Mouse (Mus musculus): ENCODE data around the gene Nfe2l2. TPM values are rescaled to one million over a fixed set of nuclear protein-coding genes. Genes with fewer than 3 reads are reported as not detected.

The Nfe2l2 gene
- total and polyA plus RNA-seq, 2 experiments from 2014 or later: 47.1 to 50.1 TPM

DNA sequence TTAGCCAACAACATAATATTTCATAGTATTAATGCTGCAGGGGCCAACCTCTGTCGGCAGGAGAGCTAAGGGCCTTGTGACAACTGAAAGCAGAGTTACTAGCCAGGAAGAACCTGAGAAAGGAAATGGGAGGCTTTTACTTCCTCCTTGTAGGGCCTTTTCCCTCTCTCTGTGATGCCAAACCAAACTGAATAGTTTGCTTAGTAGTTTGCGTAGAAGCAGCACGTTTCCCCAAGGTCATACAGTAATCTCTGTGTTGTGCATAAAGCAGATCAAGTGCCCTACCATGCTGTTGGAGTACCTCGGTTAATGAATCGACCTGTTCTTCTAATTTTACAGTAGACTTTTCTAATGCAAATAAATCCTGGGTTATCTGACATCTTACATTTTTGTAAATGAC lies 2.0 kb upstream of the Nfe2l2 start:
- 45% methylated on average over 5 of the region's 5 CpGs for WGBS
- no peaks in the 10 kb centered on the region; the same call in 1 of the 2 replicates for H3K36me3 ChIP-seq (replicated peaks; ENCODE audit: control insufficient read depth, insufficient read depth, low read length)
- peaks cover 28% of the 10 kb centered on the region for H3K4me1 ChIP-seq (ENCODE audit: control insufficient read depth, insufficient read depth)
- no peak overlapping the region for H3K4me3 ChIP-seq (ENCODE audit: low read depth, low read length)
- 0 out of 2 replicates have a peak, but pooled peaks cover 4% of the 10 kb centered on the region for H3K9me3 ChIP-seq (replicated peaks; ENCODE audit: control insufficient read depth, low read length)
- H3K9ac ChIP-seq (replicated peaks; ENCODE audit: low read depth, low read length): no peak overlapping the region
- no peak for ATAC-seq (ENCODE audit: insufficient read depth, low read depth)
- H3K27me3 ChIP-seq (ENCODE audit: control insufficient read depth, insufficient read depth, low read length): no peaks in the 10 kb centered on the region
- no peak overlapping the region for H3K4me2 ChIP-seq (ENCODE audit: low read depth, low read length)
- DNase-seq (ENCODE audit: low spot score): no peak
- TF ChIP-seq EP300 (IDR thresholded peaks at IDR 0.05; ENCODE audit: low read depth) (no peak), CTCF (IDR thresholded peaks at IDR 0.05; ENCODE audit: low read depth) (no peak)
- peak overlapping the region; percentile 54 for H3K27ac ChIP-seq (ENCODE audit: low read depth)

DNA sequence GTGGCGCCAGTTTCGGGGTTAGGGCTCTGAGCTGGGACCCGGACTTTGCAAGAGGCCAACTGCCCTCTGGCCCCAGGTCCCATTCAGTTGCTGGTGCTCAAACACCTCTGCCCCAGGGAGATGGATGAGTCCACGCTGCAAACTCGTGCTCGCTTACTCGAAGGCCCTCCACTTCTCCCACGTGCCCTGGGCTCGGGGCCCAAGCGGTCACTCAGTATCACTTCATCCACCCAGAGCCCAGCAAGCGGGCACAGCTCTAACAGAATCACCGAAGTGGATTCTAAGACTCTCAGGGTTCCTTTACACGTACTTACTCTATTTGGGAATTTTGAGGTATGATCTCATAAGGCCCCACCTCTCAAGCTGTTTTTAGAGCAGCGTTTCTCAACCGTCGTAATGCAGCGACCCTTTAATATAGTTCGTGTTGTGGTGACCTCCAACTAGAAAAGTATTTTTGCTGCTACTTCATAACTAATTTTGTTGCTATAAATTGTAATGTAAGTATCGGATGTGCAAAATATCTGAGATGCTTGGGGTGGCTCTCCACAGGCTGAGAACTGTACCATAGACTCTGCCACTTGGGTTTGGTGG lies 816 bp upstream of the Nfe2l2 start:
- Histone ChIP-seq H3K36me3 (replicated peaks; ENCODE audit: control insufficient read depth, insufficient read depth, low read length) (no peaks in the 10 kb centered on the region; the same call in 1 of the 2 replicates), H3K4me3 (ENCODE audit: low read depth, low read length) (peak overlapping the region; percentile 81), H3K27ac (ENCODE audit: low read depth) (peak overlapping the region; percentile 100), H3K27me3 (ENCODE audit: control insufficient read depth, insufficient read depth, low read length) (no peaks in the 10 kb centered on the region), H3K4me2 (ENCODE audit: low read depth, low read length) (peak overlapping the region; percentile 75), H3K9ac (replicated peaks; ENCODE audit: low read depth, low read length) (peak overlapping the region; percentile 96), H3K4me1 (ENCODE audit: control insufficient read depth, insufficient read depth) (peaks cover 40% of the 10 kb centered on the region), H3K9me3 (replicated peaks; ENCODE audit: control insufficient read depth, low read length) (0 out of 2 replicates have a peak, but pooled peaks cover 4% of the 10 kb centered on the region)
- ATAC-seq (ENCODE audit: insufficient read depth, low read depth) (0 out of 2 replicates have a peak, but pooled peaks have one; percentile 3), DNase-seq (ENCODE audit: low spot score) (peak; percentile 74)
- 7% methylated on average over 19 of the region's 19 CpGs for WGBS
- TF ChIP-seq EP300 (IDR thresholded peaks at IDR 0.05; ENCODE audit: low read depth) (no peak), CTCF (IDR thresholded peaks at IDR 0.05; ENCODE audit: low read depth) (no peak)

DNA sequence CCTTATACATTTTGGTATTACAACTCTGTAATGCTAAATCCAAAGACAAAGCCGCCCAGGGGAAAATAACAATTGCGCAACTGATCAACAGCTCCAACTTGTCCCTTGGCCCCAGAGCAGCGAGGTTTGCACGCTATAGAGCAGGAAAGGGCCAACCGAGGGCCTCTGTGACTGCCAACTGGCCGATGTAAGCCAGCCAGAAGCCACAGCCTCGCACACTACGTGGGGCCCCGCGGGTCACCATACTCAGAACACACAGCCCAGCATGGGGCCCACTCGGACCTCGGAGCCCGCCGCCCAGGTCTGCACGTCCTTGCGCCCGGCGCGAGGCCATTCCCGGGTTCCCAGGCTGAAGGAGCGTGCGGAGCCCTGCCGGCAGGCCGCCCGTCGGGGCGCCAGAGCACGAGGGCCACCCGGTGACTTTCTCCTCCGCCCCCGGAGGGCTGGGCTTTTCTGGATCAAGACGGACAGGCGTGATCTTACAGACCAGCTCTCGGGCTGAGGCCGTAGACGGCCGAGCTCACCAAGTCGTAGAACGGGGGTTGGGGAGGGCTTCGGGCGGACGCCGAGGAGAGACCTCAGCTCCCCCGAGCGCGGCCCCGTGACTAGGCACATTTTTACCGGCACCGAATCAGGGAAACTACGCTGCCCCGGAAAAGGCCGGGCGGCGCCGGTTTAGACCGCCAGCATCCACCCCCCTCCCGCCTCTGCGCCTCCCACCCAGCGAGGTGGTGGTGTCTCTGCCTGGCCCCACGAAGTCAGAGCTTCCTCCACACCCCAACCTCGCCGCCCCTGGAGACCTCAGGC lies 863 bp downstream of the Nfe2l2 start:
- H3K4me3 ChIP-seq (ENCODE audit: low read depth, low read length): peak overlapping the region; percentile 81
- H3K4me1 ChIP-seq (ENCODE audit: control insufficient read depth, insufficient read depth): peaks cover 44% of the 10 kb centered on the region
- H3K27ac ChIP-seq (ENCODE audit: low read depth): peak overlapping the region; percentile 100
- peak; percentile 94 for DNase-seq (ENCODE audit: low spot score)
- H3K36me3 ChIP-seq (replicated peaks; ENCODE audit: control insufficient read depth, insufficient read depth, low read length): no peaks in the 10 kb centered on the region
- H3K9ac ChIP-seq (replicated peaks; ENCODE audit: low read depth, low read length): peak overlapping the region; percentile 96
- no peaks in the 10 kb centered on the region for H3K9me3 ChIP-seq (replicated peaks; ENCODE audit: control insufficient read depth, low read length)
- H3K27me3 ChIP-seq (ENCODE audit: control insufficient read depth, insufficient read depth, low read length): no peaks in the 10 kb centered on the region
- under 1% methylated on average over 54 of the region's 62 CpGs for WGBS
- TF ChIP-seq EP300 (IDR thresholded peaks at IDR 0.05; ENCODE audit: low read depth) (peak; percentile 63; the same call in 1 of the 2 replicates), CTCF (IDR thresholded peaks at IDR 0.05; ENCODE audit: low read depth) (0 out of 2 replicates have a peak, but pooled peaks have one; percentile 3)
- ATAC-seq (ENCODE audit: insufficient read depth, low read depth): peak; percentile 66
- peak overlapping the region; percentile 75 for H3K4me2 ChIP-seq (ENCODE audit: low read depth, low read length)

DNA sequence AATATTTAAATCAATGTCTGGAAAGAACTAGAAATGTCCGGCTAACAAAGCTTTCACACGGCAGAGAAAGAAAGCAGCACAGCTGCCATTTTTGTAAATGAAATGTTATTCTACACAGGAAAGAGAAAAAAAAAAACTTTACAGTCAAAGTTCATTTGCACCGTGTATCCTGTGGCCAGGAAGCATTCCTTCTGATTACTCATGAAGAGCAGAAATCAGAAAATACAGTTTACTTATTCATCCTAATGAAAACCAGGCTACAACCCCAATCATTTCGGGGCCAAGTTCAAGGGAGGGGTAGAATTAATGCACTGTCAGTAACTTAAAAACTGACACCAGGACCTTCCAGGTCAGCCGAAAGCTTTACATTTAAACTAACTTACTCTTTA lies 1.9 kb downstream of the Nfe2l2 start:
- 11% methylated on average over 5 of the region's 5 CpGs for WGBS
- DNase-seq (ENCODE audit: low spot score) (no peak), ATAC-seq (ENCODE audit: insufficient read depth, low read depth) (no peak)
- H3K9ac ChIP-seq (replicated peaks; ENCODE audit: low read depth, low read length): peak overlapping the region; percentile 96
- H3K4me3 ChIP-seq (ENCODE audit: low read depth, low read length): peak overlapping the region; percentile 81
- peak overlapping the region; percentile 100 for H3K27ac ChIP-seq (ENCODE audit: low read depth)
- no peaks in the 10 kb centered on the region for H3K36me3 ChIP-seq (replicated peaks; ENCODE audit: control insufficient read depth, insufficient read depth, low read length)
- TF ChIP-seq CTCF (IDR thresholded peaks at IDR 0.05; ENCODE audit: low read depth) (no peak), EP300 (IDR thresholded peaks at IDR 0.05; ENCODE audit: low read depth) (no peak)
- H3K4me1 ChIP-seq (ENCODE audit: control insufficient read depth, insufficient read depth): peaks cover 50% of the 10 kb centered on the region
- H3K9me3 ChIP-seq (replicated peaks; ENCODE audit: control insufficient read depth, low read length): no peaks in the 10 kb centered on the region
- no peaks in the 10 kb centered on the region for H3K27me3 ChIP-seq (ENCODE audit: control insufficient read depth, insufficient read depth, low read length)
- peak overlapping the region; percentile 75 for H3K4me2 ChIP-seq (ENCODE audit: low read depth, low read length)

DNA sequence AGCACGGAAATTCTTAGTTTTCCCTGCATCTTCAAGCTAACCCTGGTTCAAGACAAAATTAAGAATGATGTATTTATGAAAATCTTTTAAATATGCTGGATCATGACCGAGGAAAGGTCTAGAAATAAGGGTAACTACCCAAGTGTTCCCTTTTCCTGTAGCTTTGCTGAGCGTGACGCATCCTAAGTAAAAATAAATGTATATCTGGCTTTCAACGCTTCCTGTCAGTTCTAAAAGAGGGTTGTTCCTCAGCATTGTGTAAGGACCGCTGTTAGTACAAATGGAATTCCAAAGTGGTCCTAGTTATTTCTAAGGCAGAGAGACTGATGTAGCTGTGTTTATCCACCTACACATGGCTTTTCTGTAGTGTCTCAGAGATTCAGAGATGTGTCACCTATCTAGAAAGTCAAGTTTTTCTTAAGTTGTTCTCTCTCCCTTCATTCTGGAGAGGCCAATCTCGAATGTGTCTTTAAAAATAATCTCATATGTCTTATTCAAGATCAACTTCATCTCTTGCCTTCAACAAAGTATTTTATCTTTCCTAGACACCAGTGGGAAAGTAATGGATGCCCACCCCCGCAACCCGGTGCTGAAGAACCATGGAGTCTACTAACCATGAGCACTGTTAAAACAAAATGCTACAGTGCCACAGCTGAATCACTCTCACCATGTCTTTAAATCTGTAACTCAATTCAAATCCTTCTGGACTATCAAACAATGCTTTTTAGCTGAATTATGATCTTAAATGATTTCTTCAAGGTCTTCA lies 2.4 kb downstream of the Nfe2l2 start:
- Histone ChIP-seq H3K36me3 (replicated peaks; ENCODE audit: control insufficient read depth, insufficient read depth, low read length) (no peaks in the 10 kb centered on the region), H3K4me3 (ENCODE audit: low read depth, low read length) (peak overlapping the region; percentile 81), H3K4me2 (ENCODE audit: low read depth, low read length) (peak overlapping the region; percentile 75), H3K27ac (ENCODE audit: low read depth) (peak overlapping the region; percentile 100), H3K27me3 (ENCODE audit: control insufficient read depth, insufficient read depth, low read length) (no peaks in the 10 kb centered on the region), H3K4me1 (ENCODE audit: control insufficient read depth, insufficient read depth) (peaks cover 51% of the 10 kb centered on the region), H3K9me3 (replicated peaks; ENCODE audit: control insufficient read depth, low read length) (no peaks in the 10 kb centered on the region), H3K9ac (replicated peaks; ENCODE audit: low read depth, low read length) (peak overlapping the region; percentile 96)
- TF ChIP-seq EP300 (IDR thresholded peaks at IDR 0.05; ENCODE audit: low read depth) (no peak), CTCF (IDR thresholded peaks at IDR 0.05; ENCODE audit: low read depth) (no peak)
- DNase-seq (ENCODE audit: low spot score): peak; percentile 49
- ATAC-seq (ENCODE audit: insufficient read depth, low read depth): no peak
- 23% methylated on average over 9 of the region's 9 CpGs for WGBS

Measured in heart, postnatal 0 days (tissue).